Mouse (Mus musculus) neural tube, embryonic 11.5 days (tissue): ENCODE measurements at regions not wholly inside any gene's neighbourhood (a gene's known extent, or its start where the extent isn't known, plus 50 kb on each side); places are given as distances from the start of the nearest gene placed in this dataset.
A peak's percentile ranks its signal among the peaks of the same experiment; 100 is the strongest.

ENCODE experiments used
- ATAC-seq: fragments of 200-750 bp; cut with Nextera tagmentation; 2 replicates; pipeline ENCODE4 v1.8.0; 2017; ENCODE audit warnings: moderate number of reproducible peaks, mild to moderate bottlenecking, moderate TSS enrichment, moderate library complexity; ENCODE audit not compliant: insufficient read depth, low FRiP score, low TSS enrichment
- DNase-seq: peaks from one replicate; pipeline ENCODE4 v3.0.0-alpha.2; 2015; ENCODE audit warnings: low spot score
- H3K27ac ChIP-seq: fragments of 300-500 bp; sonication (generic); 2 replicates; pipeline ENCODE4 v1.5.1; 2014; ENCODE audit warnings: low read depth, mild to moderate bottlenecking, low read length
- H3K27me3 ChIP-seq: fragments of 300-500 bp; sonication (generic); 2 replicates; pipeline ENCODE4 v1.6.1; 2014; ENCODE audit warnings: mild to moderate bottlenecking, low read length, mixed read lengths; ENCODE audit not compliant: control insufficient read depth, insufficient read depth
- H3K36me3 ChIP-seq: fragments of 300-500 bp; sonication (generic); 2 replicates; pipeline ENCODE4 v1.6.1; 2014; ENCODE audit warnings: mild to moderate bottlenecking, low read length, moderate library complexity, mixed read lengths; ENCODE audit not compliant: control insufficient read depth, insufficient read depth
- H3K4me1 ChIP-seq: fragments of 300-500 bp; sonication (generic); 2 replicates; pipeline ENCODE4 v1.6.1; 2014; ENCODE audit warnings: low read length, mixed read lengths; ENCODE audit not compliant: control insufficient read depth, insufficient read depth
- H3K4me2 ChIP-seq: fragments of 300-500 bp; sonication (generic); 2 replicates; pipeline ENCODE4 v1.6.1; 2014; ENCODE audit warnings: low read depth, mild to moderate bottlenecking, moderate library complexity
- H3K4me3 ChIP-seq: fragments of 300-500 bp; sonication (generic); 2 replicates; pipeline ENCODE4 v1.5.1; 2014; ENCODE audit warnings: low read depth, low read length
- H3K9ac ChIP-seq: fragments of 300-500 bp; sonication (generic); 2 replicates; pipeline ENCODE4 v1.6.1; 2014; ENCODE audit warnings: mild to moderate bottlenecking, low read length
- H3K9me3 ChIP-seq: fragments of 300-500 bp; sonication (generic); 2 replicates; pipeline ENCODE4 v1.6.1; 2016; ENCODE audit warnings: low read length; ENCODE audit not compliant: control insufficient read depth
- WGBS: fragments of 180-500 bp; shearing (Covaris S2); extraction: QIAGEN DNeasy Blood & Tissue Kit; methylation state at CpG from one replicate; pipeline ENCODE4 v1.1.7; 2014; 5-methylcytosine and 5-hydroxymethylcytosine counted together

- 49% methylated on average over 1 of the region's 1 CpGs for WGBS
- H3K9ac ChIP-seq, result no peak overlapping the region
- ATAC-seq (no peak), DNase-seq (no peak)
- no peak overlapping the region for H3K4me2 ChIP-seq
- no peak overlapping the region for H3K27ac ChIP-seq
- H3K9me3 ChIP-seq, result no peaks in the 10 kb centered on the region
- H3K36me3 ChIP-seq, result no peaks in the 10 kb centered on the region
- no peak overlapping the region for H3K4me3 ChIP-seq
- no peaks in the 10 kb centered on the region for H3K27me3 ChIP-seq
- H3K4me1 ChIP-seq, result no peaks in the 10 kb centered on the region
These were observed 615.3 kb upstream of the Adamts5 start for GRCm38 (mm10) chr16:86516935-86517334.

- Histone ChIP-seq H3K9ac (no peak overlapping the region), H3K4me3 (no peak overlapping the region), H3K4me1 (no peaks in the 10 kb centered on the region), H3K36me3 (no peaks in the 10 kb centered on the region), H3K27ac (no peak overlapping the region), H3K9me3 (no peaks in the 10 kb centered on the region), H3K27me3 (no peaks in the 10 kb centered on the region), H3K4me2 (no peak overlapping the region)
- 62% methylated on average over 3 of the region's 3 CpGs for WGBS
- ATAC-seq (peak; percentile 21; the same call in 1 of the 2 replicates), DNase-seq (no peak)
These were observed 614.5 kb upstream of the Adamts5 start for GRCm38 (mm10) chr16:86516144-86516543.

GRCm38 (mm10) chr16:86501074-86501952 is 599.7 kb upstream of the Adamts5 start:
- ATAC-seq (no peak), DNase-seq (no peak)
- no peak overlapping the region for H3K9ac ChIP-seq
- H3K4me1 ChIP-seq, result no peaks in the 10 kb centered on the region
- WGBS, result 83% methylated on average over 3 of the region's 3 CpGs
- H3K27me3 ChIP-seq, result no peaks in the 10 kb centered on the region
- H3K4me2 ChIP-seq, result no peak overlapping the region
- no peaks in the 10 kb centered on the region for H3K9me3 ChIP-seq
- H3K36me3 ChIP-seq, result no peaks in the 10 kb centered on the region
- no peak overlapping the region for H3K4me3 ChIP-seq
- H3K27ac ChIP-seq, result no peak overlapping the region

GRCm38 (mm10) chr16:86475145-86475544 is 573.5 kb upstream of the Adamts5 start:
- Histone ChIP-seq H3K9ac (no peak overlapping the region), H3K4me1 (no peaks in the 10 kb centered on the region), H3K36me3 (no peaks in the 10 kb centered on the region), H3K27me3 (no peaks in the 10 kb centered on the region), H3K9me3 (no peaks in the 10 kb centered on the region), H3K4me2 (no peak overlapping the region), H3K4me3 (no peak overlapping the region), H3K27ac (no peak overlapping the region)
- ATAC-seq, result no peak
- no peak for DNase-seq
- WGBS, result 53% methylated on average over 1 of the region's 1 CpGs

GRCm38 (mm10) chr16:86473059-86473740 is 571.6 kb upstream of the Adamts5 start:
- ATAC-seq (no peak), DNase-seq (peak; percentile 16)
- 57% methylated on average over 4 of the region's 4 CpGs for WGBS

GRCm38 (mm10) chr16:86461073-86461472 is 559.4 kb upstream of the Adamts5 start:
- Histone ChIP-seq H3K4me1 (no peaks in the 10 kb centered on the region; the same call in 1 of the 2 replicates), H3K4me3 (no peak overlapping the region), H3K27me3 (no peaks in the 10 kb centered on the region), H3K9ac (no peak overlapping the region), H3K4me2 (no peak overlapping the region), H3K27ac (no peak overlapping the region), H3K36me3 (no peaks in the 10 kb centered on the region), H3K9me3 (no peaks in the 10 kb centered on the region)
- ATAC-seq, result no peak
- 88% methylated on average over 9 of the region's 9 CpGs for WGBS
- DNase-seq, result no peak

More at GRCm38 (mm10) chr16:86473059-86473740, 571.6 kb upstream of the Adamts5 start:
- H3K36me3 ChIP-seq, result no peaks in the 10 kb centered on the region
- H3K4me2 ChIP-seq, result no peak overlapping the region
- no peaks in the 10 kb centered on the region for H3K27me3 ChIP-seq
- no peak overlapping the region for H3K4me3 ChIP-seq
- no peaks in the 10 kb centered on the region for H3K9me3 ChIP-seq
- H3K9ac ChIP-seq, result no peak overlapping the region
- no peaks in the 10 kb centered on the region for H3K4me1 ChIP-seq
- no peak overlapping the region for H3K27ac ChIP-seq

- Histone ChIP-seq H3K4me1 (no peaks in the 10 kb centered on the region; the same call in 1 of the 2 replicates), H3K27me3 (no peaks in the 10 kb centered on the region), H3K4me2 (no peak overlapping the region), H3K4me3 (no peak overlapping the region), H3K27ac (no peak overlapping the region), H3K36me3 (no peaks in the 10 kb centered on the region), H3K9ac (no peak overlapping the region), H3K9me3 (no peaks in the 10 kb centered on the region)
- 71% methylated on average over 3 of the region's 3 CpGs for WGBS
- ATAC-seq, result no peak
- no peak for DNase-seq
These were observed 555.0 kb upstream of the Adamts5 start for GRCm38 (mm10) chr16:86456649-86457048.

- Histone ChIP-seq H3K9me3 (no peaks in the 10 kb centered on the region), H3K27ac (no peak overlapping the region), H3K4me3 (no peak overlapping the region), H3K27me3 (no peaks in the 10 kb centered on the region), H3K36me3 (no peaks in the 10 kb centered on the region), H3K4me1 (no peaks in the 10 kb centered on the region; the same call in 1 of the 2 replicates), H3K9ac (no peak overlapping the region), H3K4me2 (no peak overlapping the region)
- no peak for DNase-seq
- ATAC-seq, result no peak
- WGBS, result 74% methylated on average over 3 of the region's 3 CpGs
These were observed 553.2 kb upstream of the Adamts5 start for GRCm38 (mm10) chr16:86454810-86455209.
